Mouse (Mus musculus): ENCODE data around the gene Strap. TPM values are rescaled to one million over a fixed set of nuclear protein-coding genes. Genes with fewer than 3 reads are reported as not detected.
"Not testable (repeated sequence)": the region's sequence is repeated elsewhere in the genome, so short reads cannot be mapped to it uniquely, and the experiment has no call there.

The Strap gene
- total RNA-seq (2014; fragmentation: Nextera tagmentation) (134 and 156 TPM in 2 replicates), total RNA-seq (2017) (219 and 251 TPM in 2 replicates)

DNA sequence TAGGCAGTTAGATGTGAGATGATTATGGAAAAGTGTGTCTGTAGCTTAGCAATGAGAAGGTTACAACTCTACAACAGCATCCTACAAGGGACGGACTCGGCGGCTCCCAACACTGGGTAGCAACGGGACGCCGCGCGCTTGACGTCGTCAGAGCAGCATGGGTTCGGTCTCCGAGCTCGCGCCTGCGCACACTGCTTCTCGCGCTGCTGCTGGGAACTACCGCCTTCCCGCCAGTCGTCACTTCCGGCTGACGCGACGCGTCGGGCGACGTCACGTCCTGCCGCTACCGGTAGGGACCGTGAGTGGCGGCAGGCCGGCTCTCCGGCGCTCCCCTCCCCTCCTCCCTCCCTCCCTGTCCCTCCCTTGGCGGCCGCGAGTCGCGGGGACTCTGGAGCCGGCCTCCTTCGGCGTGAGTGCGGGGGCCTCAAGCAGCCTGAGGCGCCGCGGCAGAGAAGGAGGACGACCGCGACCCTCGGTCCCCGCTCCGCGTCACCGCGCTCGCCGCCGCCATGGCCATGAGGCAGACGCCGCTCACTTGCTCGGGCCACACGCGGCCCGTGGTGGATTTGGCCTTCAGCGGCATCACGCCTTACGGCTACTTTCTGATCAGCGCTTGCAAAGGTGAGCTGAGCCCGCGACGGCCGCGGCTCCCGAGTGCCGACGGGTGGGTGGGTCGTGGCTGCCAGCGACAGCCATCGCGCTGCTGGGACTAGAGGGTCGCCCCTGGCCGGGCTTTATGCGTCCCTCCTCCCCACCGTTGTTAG is at the start of gene Strap:
Gene Strap (plus strand): TSS at position 233 of the 764 bp plus-strand sequence.
- peak; percentile 98 for ATAC-seq (replicated peaks; ENCODE audit: low FRiP score, low TSS enrichment, poor library complexity, severe bottlenecking)

DNA sequence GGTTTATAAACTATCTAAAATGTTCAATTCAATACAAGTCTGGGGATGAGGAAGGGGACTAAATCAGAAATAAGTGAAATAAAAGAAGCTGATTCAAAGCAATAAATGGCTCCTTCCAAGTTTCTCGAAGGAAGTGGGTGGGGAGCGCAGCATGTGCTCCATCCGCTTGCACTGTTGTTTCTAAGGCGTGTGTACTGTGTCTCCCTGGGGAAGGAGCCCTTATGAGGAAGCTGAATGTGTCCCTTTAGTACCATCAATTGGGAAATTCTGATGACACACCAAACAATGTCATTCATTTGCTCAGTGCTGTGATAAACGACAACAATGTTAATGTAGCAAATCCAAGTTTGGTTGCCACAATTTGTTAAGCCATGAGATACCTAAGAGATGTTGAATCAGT is 47.2 kb upstream of the Strap start:
- no peak for ATAC-seq (replicated peaks; ENCODE audit: low FRiP score, low TSS enrichment, poor library complexity, severe bottlenecking)

DNA sequence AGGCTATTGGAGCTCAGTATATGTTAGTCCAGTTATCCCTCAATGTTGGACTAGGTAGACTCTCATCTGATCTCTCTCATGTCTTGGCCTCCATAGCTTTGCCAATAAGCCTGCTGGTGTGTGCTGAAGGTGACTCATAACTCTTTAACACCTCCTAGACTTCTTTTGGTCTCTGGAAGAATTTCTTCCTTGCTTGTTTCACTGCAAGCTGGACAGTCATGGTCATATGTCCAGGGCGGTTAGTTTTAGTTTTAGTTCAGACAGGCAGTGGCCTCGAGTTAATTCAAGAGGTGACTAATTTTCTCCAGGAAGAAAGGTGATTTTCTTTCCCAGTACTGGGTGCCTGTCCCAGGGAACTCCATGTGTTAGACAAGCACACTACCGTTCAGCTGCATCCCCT is 46.8 kb upstream of the Strap start:
- no peak for ATAC-seq (replicated peaks; ENCODE audit: low FRiP score, low TSS enrichment, poor library complexity, severe bottlenecking)

DNA sequence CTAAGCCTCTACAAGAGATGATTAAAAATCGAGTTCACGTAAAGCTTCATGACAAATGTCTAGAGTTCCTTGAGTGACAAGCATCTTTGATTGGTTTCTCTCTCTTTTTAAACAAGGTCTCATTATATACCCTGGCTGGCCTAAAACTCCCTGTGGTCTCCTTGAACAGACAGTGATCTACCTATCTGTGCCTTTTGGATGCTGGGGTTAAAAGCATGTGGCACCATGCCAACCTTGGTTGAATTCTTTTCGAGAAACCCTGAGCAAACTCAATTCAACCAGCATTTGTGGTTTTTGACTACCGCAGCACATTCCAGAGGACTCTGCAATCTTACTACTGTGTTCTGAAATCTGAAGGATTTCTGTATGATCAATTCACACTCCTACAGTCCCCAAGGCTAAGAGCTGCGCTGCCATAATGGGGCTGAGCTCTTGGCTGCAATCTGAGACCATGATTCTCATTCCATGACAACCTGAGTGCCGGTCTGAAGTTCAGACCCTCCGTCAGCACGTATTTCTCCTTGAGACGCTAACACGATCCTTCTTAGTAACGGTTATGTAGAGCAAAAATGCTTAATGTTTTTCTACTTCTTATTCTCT is 46.3 kb upstream of the Strap start:
- no peak for ATAC-seq (replicated peaks; ENCODE audit: low FRiP score, low TSS enrichment, poor library complexity, severe bottlenecking)

DNA sequence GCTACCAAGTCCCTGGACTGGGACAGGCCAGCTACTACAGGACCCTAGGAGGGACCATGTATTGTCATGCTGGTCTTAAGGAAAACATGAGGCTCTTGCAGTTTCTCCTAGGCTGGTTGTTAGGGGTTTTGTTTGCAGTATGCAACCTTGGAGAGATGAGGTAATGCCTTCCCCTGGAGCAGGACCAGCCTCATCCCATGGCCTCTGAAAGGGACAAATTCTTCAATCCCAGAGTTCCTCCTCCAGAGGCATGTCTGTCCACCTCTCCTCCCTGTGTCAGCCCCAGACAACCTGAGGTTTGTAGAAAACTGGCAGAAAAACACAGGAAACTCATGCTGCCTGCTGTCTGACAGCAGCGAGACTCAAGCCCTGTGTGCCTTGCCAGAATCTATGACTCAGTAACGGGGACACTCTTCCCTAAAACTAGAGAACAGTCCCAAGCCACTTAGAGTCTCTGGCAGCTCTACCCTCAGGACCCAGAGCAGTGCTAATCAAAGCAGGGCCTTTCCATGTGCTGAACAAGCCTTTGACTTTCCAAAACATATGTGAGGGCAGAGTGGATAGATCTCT is 44.2 kb upstream of the Strap start:
- ATAC-seq (replicated peaks; ENCODE audit: low FRiP score, low TSS enrichment, poor library complexity, severe bottlenecking) = no peak

DNA sequence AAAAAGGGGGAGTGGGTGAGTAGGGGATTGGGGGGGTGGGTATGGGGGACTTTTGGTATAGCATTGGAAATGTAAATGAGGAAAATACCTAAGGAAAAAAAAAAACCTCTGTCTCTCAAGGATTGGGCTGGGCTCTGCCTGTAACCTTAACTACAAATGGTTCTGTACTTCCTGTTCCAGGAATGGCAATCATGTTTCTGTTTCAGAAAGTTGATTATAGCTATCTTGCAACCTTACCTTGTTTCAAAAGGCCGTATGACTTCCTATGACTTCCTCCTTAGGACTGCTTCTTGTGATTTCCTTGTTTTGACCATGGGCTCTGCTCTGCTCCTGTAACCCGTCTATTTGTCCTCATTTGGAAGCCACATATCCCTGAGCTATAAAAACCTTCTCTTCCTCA is 40.6 kb upstream of the Strap start:
- ATAC-seq (replicated peaks; ENCODE audit: low FRiP score, low TSS enrichment, poor library complexity, severe bottlenecking) = no peak

DNA sequence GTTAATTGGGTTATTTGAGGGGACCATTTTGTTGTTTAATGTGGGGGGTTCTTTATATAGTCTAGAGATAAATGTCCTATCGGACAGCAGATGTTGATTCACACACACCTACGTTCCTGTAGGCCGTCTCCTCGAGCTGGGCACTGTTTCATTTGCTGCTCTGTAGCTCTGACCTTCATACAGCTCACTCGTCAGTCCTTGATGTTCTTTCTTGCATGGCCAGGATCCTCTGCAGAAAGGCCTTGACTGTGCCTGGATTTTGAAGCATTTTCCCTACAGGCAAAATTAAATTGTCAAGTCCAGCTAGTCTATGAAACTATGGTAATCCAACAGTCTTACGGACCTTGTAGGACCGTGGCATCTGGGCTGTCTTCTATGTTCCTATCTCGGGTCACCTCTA is 39.8 kb upstream of the Strap start:
- no peak for ATAC-seq (replicated peaks; ENCODE audit: low FRiP score, low TSS enrichment, poor library complexity, severe bottlenecking)

DNA sequence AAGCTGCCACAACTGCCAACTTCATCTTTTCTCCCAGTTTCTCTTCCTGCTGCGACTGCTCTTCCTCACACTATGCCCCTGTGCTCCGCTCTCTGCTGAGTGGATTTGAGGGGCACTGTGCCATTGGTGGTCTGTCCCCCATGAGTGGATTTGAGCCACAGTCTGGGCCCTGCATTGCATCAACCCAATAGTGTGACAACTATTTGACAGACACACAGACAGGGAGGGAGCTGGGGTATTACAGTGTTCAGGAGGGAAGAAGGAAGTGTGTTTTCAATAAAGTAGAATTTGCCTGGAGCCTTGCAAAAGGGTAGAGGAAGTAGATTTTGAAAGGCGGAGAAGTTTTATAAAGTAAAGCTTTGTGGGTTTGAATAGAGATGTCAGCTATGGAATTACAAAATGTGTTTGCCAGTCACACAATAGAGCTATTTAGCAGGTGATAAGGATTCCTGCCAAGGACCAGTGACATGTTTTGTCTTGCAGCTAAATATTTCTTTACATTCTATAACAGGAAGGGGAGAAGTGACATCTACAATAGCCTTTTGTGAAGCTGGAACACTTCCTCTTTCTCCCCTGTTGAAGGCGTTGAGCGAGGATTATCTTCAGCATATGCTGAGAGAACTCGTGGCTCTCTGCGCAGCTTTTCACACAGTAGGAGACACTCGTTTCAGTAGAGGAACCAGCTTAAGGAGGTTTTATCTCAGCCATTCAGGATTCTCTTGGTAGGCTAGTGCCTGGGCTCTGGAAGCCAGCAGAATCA is 38.3 kb upstream of the Strap start:
- ATAC-seq (replicated peaks; ENCODE audit: low FRiP score, low TSS enrichment, poor library complexity, severe bottlenecking) = peak; percentile 44; the same call in 1 of the 2 replicates

DNA sequence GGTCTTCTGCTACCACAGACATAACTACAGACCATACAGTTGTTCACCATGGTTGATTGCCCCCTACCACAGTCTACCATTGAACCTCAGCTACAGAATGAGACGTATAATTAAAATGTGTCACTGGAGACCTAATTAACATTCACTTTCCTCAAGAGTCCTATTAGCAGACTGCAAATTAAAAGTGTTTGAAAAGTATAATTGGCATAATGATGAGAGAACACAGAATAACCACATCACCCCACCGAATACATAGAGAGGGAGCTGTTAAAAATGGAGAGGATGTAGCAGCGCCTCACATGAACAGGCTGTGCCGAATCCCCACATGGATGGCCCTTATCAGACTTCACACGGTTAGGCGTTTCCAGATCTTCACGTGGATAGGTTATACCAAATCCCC is 35.4 kb upstream of the Strap start:
- ATAC-seq (replicated peaks; ENCODE audit: low FRiP score, low TSS enrichment, poor library complexity, severe bottlenecking) = no peak

DNA sequence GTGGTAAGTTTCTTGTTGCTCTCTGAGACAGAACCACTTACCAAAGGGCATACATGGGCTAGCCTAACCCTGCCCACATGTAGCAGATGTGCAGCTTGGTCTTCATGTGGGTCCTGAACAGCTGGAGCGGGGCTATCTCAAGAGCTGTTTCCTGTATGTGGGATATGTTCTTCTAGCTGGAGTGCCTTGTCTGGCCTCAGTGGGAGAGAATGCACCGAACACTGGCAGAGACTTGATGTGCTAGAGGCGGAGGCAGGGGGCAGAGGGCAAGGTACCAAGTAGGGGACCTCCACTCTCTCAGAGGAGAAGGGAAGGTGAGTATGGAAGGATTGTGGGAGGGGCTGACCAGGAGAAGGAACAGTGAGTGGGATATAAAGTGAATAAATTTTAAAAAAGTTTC is 32.7 kb upstream of the Strap start:
- no peak for ATAC-seq (replicated peaks; ENCODE audit: low FRiP score, low TSS enrichment, poor library complexity, severe bottlenecking)

DNA sequence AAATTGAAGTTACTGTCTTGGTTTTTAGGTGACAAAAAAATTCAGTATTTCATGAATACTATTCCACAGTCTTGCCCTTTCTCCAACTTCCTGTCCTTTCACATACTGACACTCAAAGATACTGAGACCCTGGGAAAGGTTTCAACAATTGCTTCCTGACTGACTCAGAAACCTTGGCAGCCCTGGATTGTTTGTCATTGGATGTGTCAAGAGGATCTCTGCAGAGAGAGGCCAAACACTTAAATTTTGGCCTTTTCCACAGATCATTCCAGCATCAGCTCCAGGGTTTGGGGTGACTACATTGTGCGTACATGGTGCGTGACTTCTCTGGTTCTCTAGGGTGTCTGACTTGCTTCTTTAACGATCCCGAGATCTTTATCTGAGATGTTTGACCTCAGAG is 32.0 kb upstream of the Strap start:
- ATAC-seq (replicated peaks; ENCODE audit: low FRiP score, low TSS enrichment, poor library complexity, severe bottlenecking) = no peak

DNA sequence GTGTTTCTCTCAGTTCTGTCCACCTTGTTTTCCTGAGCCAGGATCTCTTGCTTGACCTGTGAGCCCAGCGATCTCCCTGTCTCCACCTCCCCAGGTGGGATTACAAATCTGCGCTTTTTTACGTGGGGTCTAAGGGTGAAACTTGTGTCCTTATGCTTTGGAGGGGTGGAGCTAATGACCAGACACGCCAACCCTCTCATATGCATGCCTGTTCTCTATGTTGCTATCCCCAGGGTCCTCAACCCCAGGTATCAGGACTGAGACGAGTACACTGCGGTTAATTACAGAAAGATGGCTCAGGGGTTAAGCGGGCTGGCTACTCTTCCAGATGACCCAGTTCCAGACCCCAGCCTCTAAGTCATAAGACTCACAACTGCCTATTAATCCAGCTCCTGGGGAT is 31.4 kb upstream of the Strap start:
- ATAC-seq (replicated peaks; ENCODE audit: low FRiP score, low TSS enrichment, poor library complexity, severe bottlenecking) = no peak

DNA sequence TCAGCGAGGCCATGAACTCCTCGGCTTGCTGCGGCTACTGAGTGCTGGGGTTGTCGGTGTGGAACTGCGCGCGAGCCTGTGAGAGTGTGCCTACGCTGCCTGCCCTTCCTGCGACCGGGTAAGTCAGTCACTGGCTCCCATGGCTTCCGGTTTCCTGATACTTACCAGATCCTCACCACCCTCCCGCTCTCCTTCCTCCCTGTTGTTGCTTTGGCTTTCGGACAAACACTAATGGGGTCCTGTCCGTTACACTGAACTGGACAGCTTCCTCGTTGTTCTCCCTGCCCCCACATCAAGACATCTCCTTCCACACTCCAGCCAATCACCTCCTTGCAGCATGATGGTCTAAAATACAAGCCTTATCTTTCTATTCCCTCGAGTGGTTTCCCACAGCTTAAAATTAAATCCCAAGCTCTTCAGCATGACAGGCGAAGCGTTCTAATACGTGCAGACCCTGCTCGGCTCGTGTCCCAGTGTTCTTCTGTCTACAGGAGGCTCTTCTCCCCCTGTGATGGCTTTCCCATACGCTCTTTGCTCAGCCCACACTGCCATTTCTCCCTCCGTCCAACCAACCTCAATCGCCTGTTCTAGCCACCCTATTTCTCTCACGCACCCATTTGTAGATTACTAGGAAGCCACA is 30.5 kb upstream of the Strap start:
- ATAC-seq (replicated peaks; ENCODE audit: low FRiP score, low TSS enrichment, poor library complexity, severe bottlenecking) = peak; percentile 54

DNA sequence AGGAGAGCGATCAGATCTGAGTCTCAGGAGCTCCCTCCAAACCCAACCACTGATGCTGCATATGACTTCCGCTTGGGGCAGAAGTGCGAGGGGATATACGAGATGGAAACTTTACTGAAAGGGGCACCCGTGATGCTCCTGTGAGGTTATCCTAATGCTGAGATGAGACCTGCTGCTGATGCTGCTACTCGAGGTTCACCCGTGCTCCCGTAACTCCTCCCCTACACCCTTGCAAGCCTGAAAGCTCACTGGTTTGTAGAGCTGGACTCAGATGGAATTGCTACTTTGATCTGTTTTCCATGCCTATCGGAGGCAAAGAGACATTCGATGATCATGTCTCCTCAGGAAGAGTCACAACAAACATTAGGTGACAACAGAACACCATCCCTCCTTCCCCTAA is 28.7 kb upstream of the Strap start:
- ATAC-seq (replicated peaks; ENCODE audit: low FRiP score, low TSS enrichment, poor library complexity, severe bottlenecking) = no peak

DNA sequence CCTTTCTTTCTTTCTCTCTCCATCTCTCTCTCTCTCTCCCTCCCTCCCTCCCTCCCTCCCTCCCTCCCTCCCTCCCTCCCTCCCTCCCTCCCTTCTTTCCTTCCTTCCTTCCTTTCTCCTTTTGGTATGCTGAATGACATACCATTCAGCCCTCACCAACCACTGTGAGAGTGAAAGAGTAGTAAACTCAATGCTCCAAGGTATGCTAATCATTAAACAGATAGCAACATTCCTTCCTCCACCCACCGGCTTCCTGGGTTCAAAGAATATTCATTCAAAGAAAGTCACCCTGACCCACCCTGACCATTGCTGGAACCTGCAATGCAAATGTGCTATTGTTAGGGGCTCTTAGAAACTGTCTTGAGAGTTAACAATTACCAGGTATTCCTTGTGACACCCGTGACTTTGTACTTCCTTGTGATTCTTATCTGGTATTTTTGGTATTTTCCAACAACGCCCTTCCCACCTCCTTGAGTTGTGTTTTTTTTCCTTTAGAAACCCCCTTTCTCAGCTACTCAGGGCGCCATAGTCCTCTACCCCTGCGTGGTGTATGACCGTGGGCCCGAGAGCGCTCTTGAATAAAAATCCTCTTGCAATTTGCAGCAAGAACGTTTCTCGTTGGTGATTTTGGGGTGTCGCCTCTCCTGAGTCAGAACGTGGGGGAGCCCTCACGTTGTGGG is 26.0 kb upstream of the Strap start:
- not testable (repeated sequence) for ATAC-seq (replicated peaks; ENCODE audit: low FRiP score, low TSS enrichment, poor library complexity, severe bottlenecking)

DNA sequence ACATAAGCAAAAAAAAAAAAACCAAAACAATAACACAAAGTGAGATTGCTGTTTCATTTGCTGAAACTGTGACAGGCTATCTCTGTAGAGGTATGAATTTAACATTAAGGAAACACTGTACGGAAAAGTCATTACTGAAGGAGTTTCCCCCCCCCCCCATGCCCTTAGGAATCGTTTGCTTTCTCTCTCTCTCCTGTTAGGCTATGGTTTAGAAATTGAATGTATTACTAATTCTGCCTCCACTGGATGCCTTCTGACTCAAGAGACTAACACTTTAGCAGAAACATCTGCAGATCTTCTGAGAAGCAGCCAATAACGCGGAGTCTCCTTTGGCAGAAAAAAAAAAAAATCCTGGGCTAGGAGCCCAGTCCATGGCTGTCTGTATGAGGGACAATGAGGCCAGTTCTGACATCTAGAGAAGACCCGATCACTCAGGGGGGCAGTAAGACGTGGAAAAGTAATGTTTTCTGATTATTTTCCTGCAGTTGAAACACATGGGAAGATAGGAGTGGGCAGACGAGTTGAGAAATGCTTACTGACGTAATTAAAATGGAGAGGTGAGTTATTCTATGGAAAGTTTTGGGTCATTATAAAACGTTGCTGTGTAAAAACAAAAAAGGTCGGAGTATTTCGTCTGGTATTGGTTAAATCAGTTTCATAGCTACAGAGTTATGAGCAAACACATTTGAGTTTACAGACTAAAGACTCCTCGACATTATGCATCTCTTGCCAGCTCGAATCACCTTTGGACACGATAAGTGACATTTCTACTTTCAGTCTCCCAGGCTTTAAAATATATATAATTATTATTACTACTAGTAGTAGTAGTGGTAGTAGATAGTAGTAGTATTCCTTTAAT is 24.5 kb upstream of the Strap start:
- ATAC-seq (replicated peaks; ENCODE audit: low FRiP score, low TSS enrichment, poor library complexity, severe bottlenecking) = no peak

DNA sequence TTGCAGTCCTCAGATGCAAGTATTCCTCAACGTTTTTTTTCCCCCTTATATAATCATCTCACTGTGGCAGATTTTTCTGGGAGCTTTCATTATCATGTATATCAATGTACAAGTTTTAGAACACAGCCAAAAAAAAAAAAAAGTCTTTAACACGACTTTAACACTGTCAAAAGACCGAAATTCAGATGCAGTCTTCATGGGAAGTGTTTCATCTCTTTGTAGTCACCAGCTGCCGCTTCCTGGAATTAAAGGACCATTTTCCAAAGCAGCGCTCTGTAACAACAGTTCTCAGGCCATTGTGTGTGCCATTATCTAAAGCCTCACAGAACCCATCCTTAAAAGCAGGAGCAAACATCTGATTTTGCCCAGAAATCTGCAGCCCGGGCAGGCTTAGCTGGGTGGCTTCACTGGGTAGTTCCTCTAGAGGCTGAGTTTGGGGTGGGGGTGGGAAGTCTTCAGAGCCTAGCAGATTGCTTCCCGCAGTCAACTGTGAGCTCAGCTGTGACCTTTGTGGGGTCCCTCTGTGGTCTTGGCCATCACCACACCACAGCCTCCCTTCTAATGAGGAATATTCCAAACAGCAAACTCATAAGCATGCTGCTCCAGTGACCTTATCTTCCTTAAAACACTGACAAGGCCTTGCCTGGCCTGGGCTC is 22.1 kb upstream of the Strap start:
- no peak for ATAC-seq (replicated peaks; ENCODE audit: low FRiP score, low TSS enrichment, poor library complexity, severe bottlenecking)

DNA sequence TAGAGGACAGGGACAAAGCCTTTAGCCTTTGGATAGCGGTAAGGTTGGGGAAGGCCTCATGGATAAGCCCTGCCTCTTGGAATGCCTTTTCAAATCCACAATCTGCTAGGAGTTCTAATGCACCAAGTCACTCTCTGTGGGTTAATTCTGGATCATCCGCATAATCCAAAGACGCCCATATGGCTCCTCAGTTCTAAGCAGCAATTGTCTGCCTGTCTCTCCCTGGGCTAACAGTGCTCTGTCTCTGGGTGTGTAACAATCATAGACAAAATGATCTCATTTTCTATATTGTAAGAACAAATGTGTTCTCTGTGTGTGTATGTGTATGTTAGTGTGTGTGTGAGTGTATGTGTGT is 21.6 kb upstream of the Strap start:
- no peak for ATAC-seq (replicated peaks; ENCODE audit: low FRiP score, low TSS enrichment, poor library complexity, severe bottlenecking)

Data from megakaryocyte-erythroid progenitor cell, adult 5-6 weeks (primary cell).